Mouse (Mus musculus) bone marrow, adult 2 months (tissue): Measurements from ENCODE around the gene Ccno.

Experiments used
- CTCF ChIP-seq: fragments of 200-500 bp; IDR thresholded peaks from 2 replicates; pipeline ENCODE4 v1.5.1; 2011; ENCODE audit warnings: low read length, control low read depth; ENCODE audit not compliant: control insufficient read depth, insufficient read depth
- POLR2A ChIP-seq: fragments of 200-500 bp; IDR thresholded peaks from 2 replicates; pipeline ENCODE4 v1.6.1; 2011; ENCODE audit warnings: low read depth, mild to moderate bottlenecking, control low read depth, low read length, borderline replicate concordance; ENCODE audit not compliant: control insufficient read depth

DNA sequence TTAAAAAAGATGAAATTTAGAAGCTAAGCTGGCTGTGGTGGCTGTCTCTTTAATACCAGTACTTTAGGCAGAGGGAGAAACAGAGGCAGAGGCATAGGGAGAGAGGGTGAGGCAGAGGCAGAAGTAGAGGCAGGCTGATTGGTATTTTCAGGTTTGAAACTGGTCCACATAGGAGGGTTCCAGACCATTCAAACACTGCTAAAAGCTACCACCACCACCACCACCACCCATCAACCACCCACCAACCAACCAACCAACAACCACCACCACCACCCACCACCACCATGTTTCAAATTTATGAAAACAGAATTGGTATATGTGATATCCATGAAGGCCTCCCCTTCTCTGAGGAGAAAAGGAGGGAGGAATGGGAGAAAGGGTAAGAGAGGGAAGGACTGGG, 45.2 kb downstream of the Ccno start:
- no peak for TF ChIP-seq CTCF
- TF ChIP-seq POLR2A: no peak
